ENCODE assay signal across 13 mouse cellular contexts in genomic region chr5:132298996-132299395, GRCm38 (mm10).
"Had no signal": no experiment of that assay in that cellular context is flagged by ENCODE, and none has a peak within 500 bp of the region (broad histone marks: within the 10 kb centered on the region; RNA-seq: fewer than 3 reads in every experiment).

No protein-coding gene starts in this region.

- DNase-seq: kidney, postnatal 10 days; kidney, postnatal 36 days; layer of hippocampus, postnatal 36 days; liver, embryonic 13.5 days; lung, adult 2 months; lung, postnatal 14 days; lung, postnatal 4 days; thymus, adult 18-20 months; thymus, postnatal 36 days had no signal

- H3K9ac ChIP-seq: kidney, embryonic 15.5 days; liver, embryonic 13.5 days; midbrain, embryonic 13.5 days had no signal

- H3K9me3 ChIP-seq: kidney, embryonic 15.5 days; liver, embryonic 13.5 days; midbrain, embryonic 13.5 days had no signal

- H3K27me3 ChIP-seq: kidney, embryonic 15.5 days; liver, embryonic 13.5 days; midbrain, embryonic 13.5 days had no signal

- H3K36me3 ChIP-seq: kidney, embryonic 15.5 days; liver, embryonic 13.5 days; midbrain, embryonic 13.5 days had no signal

- H3K4me2 ChIP-seq: kidney, embryonic 15.5 days; liver, embryonic 13.5 days; midbrain, embryonic 13.5 days had no signal

- H3K27ac ChIP-seq: kidney, embryonic 15.5 days; left cerebral cortex, adult 2 months; liver, embryonic 13.5 days; midbrain, embryonic 13.5 days had no signal

- H3K4me3 ChIP-seq: kidney, embryonic 15.5 days; left cerebral cortex, adult 2 months; liver, embryonic 13.5 days; midbrain, embryonic 13.5 days had no signal

- ATAC-seq: midbrain, embryonic 13.5 days; midbrain, embryonic 16.5 days had no signal
